Mouse (Mus musculus): ENCODE data around the gene Ap3b1.

Gene Ap3b1

DNA sequence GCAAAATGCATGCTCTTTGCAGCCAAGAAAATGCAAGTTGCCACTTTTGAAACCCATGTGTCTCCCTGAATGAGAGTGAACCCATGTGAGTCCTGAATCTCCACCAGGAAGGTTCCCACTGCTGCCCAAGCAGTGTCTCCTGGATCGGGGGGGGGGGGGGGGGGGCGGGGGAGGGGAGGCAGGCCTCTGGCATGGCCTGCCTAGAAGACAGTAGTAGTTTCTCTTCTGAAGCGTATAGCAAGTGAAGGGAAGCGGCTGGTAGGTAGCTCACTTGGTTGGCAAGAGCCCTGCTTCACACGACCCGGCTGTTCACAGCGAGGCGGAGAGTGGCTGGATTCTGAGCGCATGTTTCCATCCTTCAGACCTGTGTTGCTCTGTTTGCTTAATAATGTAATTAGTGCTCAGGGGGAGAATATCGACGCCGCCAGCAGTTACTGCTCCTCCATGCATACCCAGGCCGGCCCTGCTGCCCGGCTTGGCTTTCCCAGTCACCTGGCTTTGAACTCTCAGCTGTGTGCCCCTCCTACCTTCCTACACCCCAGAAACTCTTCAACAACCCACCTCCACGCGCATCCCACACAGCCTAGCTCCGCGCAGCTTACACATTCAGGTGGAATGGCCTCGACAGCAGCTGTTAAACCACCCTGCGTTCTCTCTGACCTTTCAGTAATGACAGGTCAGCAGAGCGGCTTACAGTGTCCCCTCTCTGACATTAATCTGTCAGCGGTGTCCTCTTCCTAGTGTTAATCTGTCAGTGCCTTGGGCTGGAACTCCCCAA is 217.8 kb downstream of the Ap3b1 start:
- DNase-seq (ENCODE audit: extremely low read depth, low read depth, low spot score) = no peak

DNA sequence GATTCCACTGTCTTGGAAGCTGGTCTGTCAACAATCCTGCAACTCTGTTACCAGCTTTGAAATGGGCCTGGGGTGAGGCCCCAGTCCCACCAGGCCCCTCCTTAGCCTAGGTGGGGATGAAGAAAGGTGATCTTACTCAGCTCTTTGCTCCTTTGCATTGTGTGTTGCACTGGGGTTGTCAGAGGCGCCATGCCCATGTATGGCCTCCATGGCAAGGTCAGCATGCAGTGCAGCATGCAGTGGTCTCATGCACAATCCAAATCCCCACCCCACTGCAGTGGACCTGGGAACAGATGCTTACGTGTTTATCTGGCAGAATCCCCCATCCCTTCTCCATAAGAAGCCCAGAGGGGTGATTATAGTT is 218.4 kb downstream of the Ap3b1 start:
- no peak for DNase-seq (ENCODE audit: extremely low read depth, low read depth, low spot score)

DNA sequence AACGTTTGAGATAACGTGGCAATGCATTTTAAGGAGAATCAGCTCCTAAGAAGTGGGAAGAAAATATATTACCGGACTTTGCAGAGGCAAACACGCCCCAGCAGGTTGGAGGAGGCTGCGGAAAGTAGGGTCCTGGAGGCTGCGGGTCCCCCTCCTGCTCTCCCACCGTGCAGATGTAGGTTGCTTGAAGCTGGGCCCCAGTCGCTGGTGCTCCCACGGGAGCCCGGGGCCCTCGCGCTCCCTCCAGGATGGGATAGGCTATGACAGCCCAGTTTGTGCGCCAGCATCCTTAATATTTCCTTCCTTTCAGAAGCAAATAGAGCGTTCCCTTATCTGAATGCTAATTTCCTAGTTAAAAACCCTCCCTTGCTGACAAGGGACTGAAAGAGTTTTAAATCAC is 236.5 kb downstream of the Ap3b1 start:
- no peak for DNase-seq (ENCODE audit: extremely low read depth, low read depth, low spot score)

DNA sequence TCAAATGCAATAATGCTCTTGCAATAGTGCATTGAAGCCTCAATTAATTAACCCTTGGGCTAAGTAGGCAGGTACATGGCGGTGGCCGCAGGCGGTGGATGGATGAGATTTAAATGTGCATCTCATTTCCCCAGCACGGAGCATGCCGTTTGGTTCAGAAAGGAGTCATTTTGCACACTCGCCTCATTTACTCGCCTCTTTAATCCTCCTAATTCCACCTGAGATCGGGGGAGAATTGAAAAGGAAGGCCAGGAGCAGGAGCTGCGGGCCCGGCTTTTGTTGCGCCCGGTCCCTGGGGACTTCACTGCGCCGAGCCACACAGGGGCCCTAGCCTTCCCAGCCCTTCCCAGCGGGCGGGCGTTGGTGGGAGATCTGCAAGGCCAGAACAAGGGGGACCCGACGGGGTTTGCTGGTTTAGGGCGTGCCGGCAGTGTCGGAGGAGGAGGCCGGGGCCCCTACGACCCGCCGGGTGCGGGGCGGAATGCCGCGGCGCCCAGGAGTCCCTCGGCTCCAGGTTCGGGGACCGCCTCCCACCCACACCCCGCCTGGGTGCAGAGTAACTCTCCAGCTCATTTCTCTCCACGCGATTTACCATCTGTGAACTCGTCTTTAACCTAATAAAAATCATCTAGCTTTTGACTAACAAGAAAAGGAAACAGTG is 237.1 kb downstream of the Ap3b1 start:
- DNase-seq (ENCODE audit: extremely low read depth, low read depth, low spot score) = no peak

DNA sequence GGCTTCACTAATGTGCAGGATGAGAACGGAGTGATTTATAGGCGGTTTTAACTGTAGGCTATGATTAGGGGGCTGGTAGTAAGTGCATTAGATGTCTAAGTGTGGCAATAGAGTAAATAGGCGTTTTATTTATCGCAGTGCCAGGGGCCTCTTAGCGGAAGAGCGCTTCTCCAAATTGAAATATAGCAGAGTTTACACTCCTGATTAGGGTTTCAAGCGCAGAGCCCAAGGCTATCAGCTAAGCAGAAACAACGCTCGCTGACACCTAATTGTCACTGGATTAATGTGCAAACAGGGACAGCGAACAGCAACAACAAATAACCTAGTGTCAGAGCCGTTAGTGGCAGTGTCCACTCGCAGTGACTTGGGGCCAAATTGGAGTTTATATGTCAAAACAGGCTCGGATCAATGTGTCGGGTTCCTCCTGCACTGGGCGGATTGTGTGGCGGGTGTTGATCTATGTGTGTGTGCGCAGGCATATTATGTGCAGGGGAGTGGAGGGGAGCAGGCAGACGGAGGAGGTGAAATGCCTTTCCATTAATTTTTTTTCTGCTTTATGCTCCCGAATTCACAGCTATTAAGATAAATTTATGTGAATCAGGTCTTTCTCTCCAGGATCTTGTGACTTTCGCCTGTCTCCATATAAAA is 237.8 kb downstream of the Ap3b1 start:
- DNase-seq (ENCODE audit: extremely low read depth, low read depth, low spot score) = no peak

DNA sequence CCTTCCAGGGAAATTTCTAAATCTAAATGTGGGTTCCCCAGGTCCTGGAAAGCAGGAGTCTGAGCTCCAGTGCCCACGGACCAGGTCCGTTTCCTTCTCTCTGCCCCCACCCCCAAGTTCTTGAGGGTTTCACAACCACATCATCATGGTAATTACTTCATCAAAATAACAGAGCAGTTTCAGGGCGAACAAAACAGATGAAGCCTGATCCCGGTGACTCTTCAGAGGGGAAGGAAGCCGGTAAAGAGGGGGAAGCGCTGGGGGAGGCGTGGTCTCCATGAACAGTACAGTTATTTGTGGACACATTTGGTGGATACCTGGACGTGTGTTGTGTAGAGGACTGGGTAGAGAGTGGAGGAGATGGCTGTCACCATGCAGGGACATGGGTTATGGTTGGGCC is 241.0 kb downstream of the Ap3b1 start:
- DNase-seq (ENCODE audit: extremely low read depth, low read depth, low spot score) = no peak

DNA sequence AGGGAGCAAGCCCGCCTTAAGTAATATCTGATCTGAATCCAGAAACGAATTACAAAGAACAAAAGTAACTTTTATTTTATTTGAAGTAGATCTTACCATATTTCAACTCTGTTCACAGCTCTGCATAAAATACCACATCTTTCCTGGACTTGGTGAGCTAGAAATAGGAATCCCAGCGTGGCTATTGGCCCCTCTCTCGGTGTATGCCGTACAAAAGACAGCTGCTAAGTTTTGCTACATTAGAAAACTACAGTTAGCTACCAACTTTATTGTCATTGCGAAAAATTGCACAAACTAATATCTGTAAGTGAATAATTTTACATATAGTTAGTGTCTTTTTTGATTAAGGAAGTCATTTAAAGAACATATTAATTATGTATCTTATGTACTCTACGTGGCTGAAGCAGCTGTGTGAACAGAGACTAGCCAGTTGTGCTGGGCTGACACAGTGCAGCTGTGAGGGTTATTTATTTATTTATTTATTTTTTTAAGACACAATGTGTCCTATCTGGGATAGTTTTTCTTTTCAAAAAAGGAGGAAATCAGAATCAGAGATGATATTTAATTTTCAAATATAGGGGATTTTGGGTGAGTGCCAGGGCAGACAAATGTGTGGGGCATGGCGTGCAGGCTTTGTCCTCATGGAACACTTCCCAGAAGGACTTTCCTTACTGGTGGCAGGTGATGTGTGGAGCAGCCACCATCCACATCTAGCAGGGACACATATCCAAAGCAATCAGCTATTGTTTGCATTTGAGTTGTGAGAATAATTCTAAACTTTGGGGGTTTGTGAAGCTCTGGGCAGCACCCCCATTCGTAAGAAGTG is 248.5 kb downstream of the Ap3b1 start:
- no peak for DNase-seq (ENCODE audit: extremely low read depth, low read depth, low spot score)

DNA sequence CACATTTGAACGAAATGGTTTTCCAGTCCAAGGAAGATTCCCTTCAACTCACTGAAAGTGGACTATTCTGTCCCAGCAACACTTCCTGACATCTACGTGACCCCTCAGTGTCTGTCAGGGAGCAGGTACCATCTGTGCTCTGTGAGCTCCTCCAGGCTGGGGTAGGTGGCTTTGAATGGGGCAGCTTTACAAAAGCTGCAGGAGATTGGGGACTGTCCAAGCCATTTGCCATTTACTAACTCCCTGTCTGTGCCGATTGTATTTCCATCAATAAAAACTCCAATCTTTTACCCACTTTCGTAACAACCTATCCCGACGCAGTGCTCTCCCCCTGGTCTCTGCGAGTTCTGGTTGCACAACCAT is 249.1 kb downstream of the Ap3b1 start:
- DNase-seq (ENCODE audit: extremely low read depth, low read depth, low spot score) = no peak

DNA sequence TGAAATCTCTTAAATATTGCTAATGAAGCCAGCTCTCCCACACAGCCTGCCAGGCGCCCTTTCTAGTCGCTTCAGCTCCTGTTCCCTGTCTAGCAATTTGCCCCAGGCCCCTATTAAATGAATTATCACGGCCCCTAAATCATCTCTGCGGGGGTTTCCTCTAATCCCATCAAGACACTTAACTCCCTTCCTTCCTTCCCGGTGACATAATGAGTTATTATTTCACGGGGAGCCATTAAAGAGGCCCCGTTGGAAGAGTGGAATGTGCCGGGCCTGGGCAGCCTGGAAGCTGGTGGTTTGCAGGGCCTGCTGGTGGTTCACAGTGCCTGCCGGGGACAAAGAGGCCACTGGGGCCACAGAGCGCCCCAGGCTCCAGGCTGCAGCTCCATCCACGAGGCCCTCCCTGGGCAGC is 249.7 kb downstream of the Ap3b1 start:
- DNase-seq (ENCODE audit: extremely low read depth, low read depth, low spot score) = no peak

DNA sequence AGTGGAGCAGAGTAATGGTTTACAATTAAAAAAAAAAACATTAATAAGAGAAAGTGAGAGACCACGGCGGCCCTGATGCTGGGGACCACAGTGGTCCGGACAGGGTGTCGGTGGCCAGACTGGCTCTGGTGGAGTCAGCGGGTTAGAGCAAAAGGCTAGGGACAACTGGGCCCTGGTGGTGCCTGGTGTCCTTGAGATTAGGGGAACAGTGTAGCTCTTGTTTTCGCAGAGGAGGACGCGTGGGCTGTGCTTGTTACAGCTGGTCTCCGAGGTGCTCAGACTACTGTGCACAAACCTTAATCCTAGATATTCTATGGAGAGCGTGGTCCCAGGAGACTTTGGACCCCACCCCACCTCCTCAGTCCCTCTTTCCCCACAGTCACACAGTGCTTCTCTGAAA is 250.2 kb downstream of the Ap3b1 start:
- no peak for DNase-seq (ENCODE audit: extremely low read depth, low read depth, low spot score)

All from fat pad, adult 2 months (tissue).